Mouse (Mus musculus): ENCODE measurements around the gene Fam49a.
"Not testable (repeated sequence)": the region's sequence is repeated elsewhere in the genome, so short reads cannot be mapped to it uniquely, and the experiment has no call there.

Fam49a gene

GRCm38 (mm10) chr12:12315011-12315410 is 53.1 kb downstream of the Fam49a start:
- no peak for DNase-seq

- no peak for DNase-seq
Observed at GRCm38 (mm10) chr12:12316956-12317355, 55.0 kb downstream of the Fam49a start.

GRCm38 (mm10) chr12:12317606-12318005 is 55.7 kb downstream of the Fam49a start:
- DNase-seq, result no peak

- DNase-seq, result no peak
Observed at GRCm38 (mm10) chr12:12318140-12318734, 56.3 kb downstream of the Fam49a start.

- DNase-seq, result no peak
Observed at GRCm38 (mm10) chr12:12320693-12321092, 58.8 kb downstream of the Fam49a start.

GRCm38 (mm10) chr12:12321111-12321510 is 59.2 kb downstream of the Fam49a start:
- DNase-seq, result no peak

- DNase-seq, result no peak
Observed at GRCm38 (mm10) chr12:12323084-12323483, 61.1 kb downstream of the Fam49a start.

- DNase-seq, result peak; percentile 94
Observed at GRCm38 (mm10) chr12:12323616-12324223, 61.8 kb downstream of the Fam49a start.

- DNase-seq, result not testable (repeated sequence)
Observed at GRCm38 (mm10) chr12:12324266-12324665, 62.3 kb downstream of the Fam49a start.

- no peak for DNase-seq
Observed at GRCm38 (mm10) chr12:12333526-12334310, 71.8 kb downstream of the Fam49a start.

- DNase-seq, result no peak
Observed at GRCm38 (mm10) chr12:12334486-12334885, 72.5 kb downstream of the Fam49a start.

- DNase-seq, result no peak
Observed at GRCm38 (mm10) chr12:12335566-12335965, 73.6 kb downstream of the Fam49a start.

GRCm38 (mm10) chr12:12337378-12337777 is 75.4 kb downstream of the Fam49a start:
- no peak for DNase-seq

GRCm38 (mm10) chr12:12343320-12343719 is 81.4 kb downstream of the Fam49a start:
- no peak for DNase-seq

GRCm38 (mm10) chr12:12348625-12349024 is 86.7 kb downstream of the Fam49a start:
- DNase-seq, result no peak

GRCm38 (mm10) chr12:12349645-12350288 is 87.8 kb downstream of the Fam49a start:
- peak; percentile 78 for DNase-seq

GRCm38 (mm10) chr12:12351816-12352552 is 90.0 kb downstream of the Fam49a start:
- DNase-seq, result peak; percentile 12

- DNase-seq, result no peak
Observed at GRCm38 (mm10) chr12:12354115-12354653, 92.2 kb downstream of the Fam49a start.

- no peak for DNase-seq
Observed at GRCm38 (mm10) chr12:12356048-12356447, 94.1 kb downstream of the Fam49a start.

GRCm38 (mm10) chr12:12356463-12356862 is 94.5 kb downstream of the Fam49a start:
- DNase-seq, result no peak

GRCm38 (mm10) chr12:12356946-12357345 is 95.0 kb downstream of the Fam49a start:
- DNase-seq, result no peak

- no peak for DNase-seq
Observed at GRCm38 (mm10) chr12:12359923-12360322, 98.0 kb downstream of the Fam49a start.

Measured in thymus, postnatal 25 days (tissue).